In the genomic region with DNA sequence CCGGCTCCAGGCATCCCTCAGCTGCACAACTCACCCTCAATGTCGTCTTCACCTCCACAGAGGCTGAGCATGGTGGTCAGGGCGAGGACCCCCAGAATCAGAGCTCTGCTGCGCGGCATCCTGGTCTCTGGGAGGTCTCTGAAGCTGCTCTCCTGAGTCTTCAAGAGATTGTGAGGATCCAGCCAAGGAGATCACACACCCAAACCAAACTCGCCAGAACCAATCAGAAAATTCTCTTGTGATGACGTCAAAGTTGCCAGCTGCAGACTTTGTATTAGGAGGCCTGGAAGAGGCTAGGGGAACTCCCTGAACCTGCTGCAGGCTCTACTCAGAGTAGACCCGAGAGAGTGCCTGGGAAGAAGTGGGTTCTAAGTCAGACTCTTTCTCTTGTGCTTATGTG, we compare ENCODE assay signal across 9 mouse cellular contexts. TPM values are rescaled to one million over a fixed set of nuclear protein-coding genes. Genes with fewer than 3 reads are reported as not detected.
DNase-seq lines count a peak whose midpoint lies in the region; ATAC-seq and TF ChIP-seq lines count a peak whose summit lies in the region.
"Had no signal": no experiment of that assay in that cellular context is flagged by ENCODE, and none has a peak within 500 bp of the region (broad histone marks: within the 10 kb centered on the region; RNA-seq: fewer than 3 reads in every experiment).

A gene (minus strand): TSS at position 176 of the 400 bp plus-strand sequence.

- no peaks in the 10 kb centered on the region for H3K9me3 ChIP-seq in neural tube, embryonic 15.5 days (replicated peaks)
- H3K9me3 ChIP-seq in limb, embryonic 13.5 days: no peaks in the 10 kb centered on the region
- H3K9me3 ChIP-seq: embryonic facial prominence, embryonic 15.5 days had no signal

- H3K36me3 ChIP-seq in neural tube, embryonic 15.5 days: no peaks in the 10 kb centered on the region
- no peaks in the 10 kb centered on the region for H3K36me3 ChIP-seq in limb, embryonic 13.5 days
- H3K36me3 ChIP-seq in thymus, adult 2 months (ENCODE audit: control insufficient read depth, insufficient read depth, low read length): no peaks in the 10 kb centered on the region
- H3K36me3 ChIP-seq: embryonic facial prominence, embryonic 15.5 days had no signal

- WGBS in neural tube, embryonic 15.5 days: 17% methylated on average over 8 of the region's 8 CpGs
- 17% methylated on average over 8 of the region's 8 CpGs for WGBS in limb, embryonic 13.5 days
- 32% methylated on average over 8 of the region's 8 CpGs for WGBS in thymus, adult 2 months

- no peak within 1 kb of the TSS for H3K9ac ChIP-seq in neural tube, embryonic 15.5 days (replicated peaks)
- no peak within 1 kb of the TSS for H3K9ac ChIP-seq in limb, embryonic 13.5 days
- H3K9ac ChIP-seq: embryonic facial prominence, embryonic 15.5 days had no signal

- no peak within 1 kb of the TSS for H3K4me2 ChIP-seq in neural tube, embryonic 15.5 days
- no peak within 1 kb of the TSS for H3K4me2 ChIP-seq in limb, embryonic 13.5 days (replicated peaks)
- H3K4me2 ChIP-seq: embryonic facial prominence, embryonic 15.5 days had no signal

- TF ChIP-seq POLR2A in thymus, adult 2 months (IDR thresholded peaks at IDR 0.05; ENCODE audit: control insufficient read depth, extremely low read depth, insufficient read depth, low read length, poor library complexity): no peak

- H3K27ac ChIP-seq in neural tube, embryonic 15.5 days (replicated peaks): no peak within 1 kb of the TSS
- no peak within 1 kb of the TSS for H3K27ac ChIP-seq in limb, embryonic 13.5 days
- peak within 1 kb of the TSS; percentile 69 for H3K27ac ChIP-seq in thymus, adult 2 months (ENCODE audit: control insufficient read depth, insufficient read depth, low read length)
- H3K27ac ChIP-seq: embryonic facial prominence, embryonic 15.5 days had no signal

- H3K4me3 ChIP-seq in neural tube, embryonic 15.5 days (replicated peaks): no peak within 1 kb of the TSS
- H3K4me3 ChIP-seq in limb, embryonic 13.5 days: no peak within 1 kb of the TSS
- H3K4me3 ChIP-seq in thymus, adult 2 months (ENCODE audit: control insufficient read depth, insufficient read depth, low read length): peak within 1 kb of the TSS; percentile 24
- H3K4me3 ChIP-seq: embryonic facial prominence, embryonic 15.5 days had no signal

- peaks cover 5% of the 10 kb centered on the region; the same call in 1 of the 2 replicates for H3K4me1 ChIP-seq in neural tube, embryonic 15.5 days
- no peaks in the 10 kb centered on the region for H3K4me1 ChIP-seq in limb, embryonic 13.5 days
- H3K4me1 ChIP-seq in thymus, adult 2 months (replicated peaks; ENCODE audit: control insufficient read depth, insufficient read depth, low read length): no peaks in the 10 kb centered on the region

- DNase-seq in neural tube, embryonic 10.5 days (ENCODE audit: extremely low spot score, low spot score): peak; percentile 39
- DNase-seq in cerebellum, adult 8-10 months: peak; percentile 48
- DNase-seq in gastrocnemius, postnatal 10 days: peak; percentile 61
- peak; percentile 89 to 94 for DNase-seq in kidney, adult 8-10 months
- peak; percentile 84 for DNase-seq in thymus, adult 2 months

- 0 out of 2 replicates have a peak, but pooled peaks cover 2% of the 10 kb centered on the region for H3K27me3 ChIP-seq in neural tube, embryonic 15.5 days (replicated peaks)
- no peaks in the 10 kb centered on the region for H3K27me3 ChIP-seq in limb, embryonic 13.5 days
- H3K27me3 ChIP-seq in thymus, adult 2 months (ENCODE audit: control insufficient read depth, insufficient read depth, low read length): no peaks in the 10 kb centered on the region
- H3K27me3 ChIP-seq: embryonic facial prominence, embryonic 15.5 days had no signal

- TF ChIP-seq CTCF in thymus, adult 2 months (IDR thresholded peaks at IDR 0.05; ENCODE audit: borderline replicate concordance, control insufficient read depth, extremely low read depth, insufficient read depth, low read length, poor library complexity): no peak

- ATAC-seq in neural tube, embryonic 15.5 days (ENCODE audit: low FRiP score): no peak
- ATAC-seq in limb, embryonic 13.5 days (ENCODE audit: low FRiP score, low read depth): peak; percentile 82
- ATAC-seq in neutrophil, adult 5-6 weeks (ENCODE audit: extremely low read depth, insufficient number of reproducible peaks, low FRiP score, poor library complexity, severe bottlenecking): peak; percentile 69

RNA-seq across cellular contexts. Expression of the gene that starts here (rescaled TPM):
- 0.97 and 82.8 TPM in 2 replicates for polyA plus RNA-seq in neural tube, embryonic 15.5 days (2015; fragmentation: Nextera tagmentation; extraction: Ambion mirVana)
- 1 to 10 TPM; 4.5 TPM for total RNA-seq in gastrocnemius, postnatal 10 days (2021)
- polyA plus RNA-seq in limb, embryonic 13.5 days (2015; fragmentation: Nextera tagmentation; extraction: Ambion mirVana): 2.2 and 2.6 TPM in 2 replicates
- total RNA-seq in neutrophil, adult 5-6 weeks (2017): 2,237 and 2,269 TPM in 2 replicates
- polyA plus RNA-seq in thymus, adult 2 months (2012; rRNA removed): 1,027 and 1,363 TPM in 2 replicates

Comparison
In these comparisons a context has a peak if more than half of its experiments do, and no peak if none do; other contexts are left out.
1. RNA of the gene that starts here (total RNA-seq): 2,237 to 2,269 TPM in neutrophil, adult 5-6 weeks; 4.5 TPM in gastrocnemius, postnatal 10 days; every median in the first group is over 100 times any median in the second.
2. RNA of the gene that starts here (polyA plus RNA-seq): 1,027 to 1,363 TPM in thymus, adult 2 months; 2.2 to 2.6 TPM in limb, embryonic 13.5 days and 0.97 to 82.8 TPM in neural tube, embryonic 15.5 days; every median in the first group is over 10 times any median in the second.
3. DNase-seq: peak in every context shown above with its lines; median percentile 92 in kidney, adult 8-10 months; 84 in thymus, adult 2 months; 61 in gastrocnemius, postnatal 10 days; 48 in cerebellum, adult 8-10 months; 39 in neural tube, embryonic 10.5 days.